Mouse (Mus musculus) thymus, adult 2 months (tissue): ENCODE results near the gene Col25a1. TPM values are rescaled to one million over a fixed set of nuclear protein-coding genes. Genes with fewer than 3 reads are reported as not detected.

Experiments
- DNase-seq: peaks from one replicate; pipeline ENCODE4 v3.0.0; 2021
- H3K27ac ChIP-seq: fragments of 200-500 bp; 2 replicates; pipeline ENCODE4 v1.5.1; 2012; ENCODE audit warnings: low read length, control low read depth; ENCODE audit not compliant: control insufficient read depth, insufficient read depth
- H3K27me3 ChIP-seq: fragments of 200-500 bp; 2 replicates; pipeline ENCODE4 v1.6.1; 2012; ENCODE audit warnings: mild to moderate bottlenecking, low read length, moderate library complexity, mixed read lengths; ENCODE audit not compliant: control insufficient read depth, insufficient read depth
- H3K36me3 ChIP-seq: fragments of 200-500 bp; 2 replicates; pipeline ENCODE4 v1.6.1; 2012; ENCODE audit warnings: mild to moderate bottlenecking, low read length, moderate library complexity; ENCODE audit not compliant: control insufficient read depth, insufficient read depth
- H3K4me1 ChIP-seq: fragments of 200-500 bp; replicated peaks from 2 replicates; pipeline ENCODE4 v1.6.1; 2012; ENCODE audit warnings: low read length; ENCODE audit not compliant: control insufficient read depth, insufficient read depth
- H3K4me3 ChIP-seq: fragments of 200-500 bp; 2 replicates; pipeline ENCODE4 v1.5.1; 2012; ENCODE audit warnings: mild to moderate bottlenecking, low read length, control low read depth, moderate library complexity; ENCODE audit not compliant: control insufficient read depth, insufficient read depth
- CTCF ChIP-seq: fragments of 200-500 bp; IDR thresholded peaks from 2 replicates; pipeline ENCODE4 v1.5.1; 2012; ENCODE audit warnings: mild to moderate bottlenecking, control low read depth, low read length, moderate library complexity, borderline replicate concordance; ENCODE audit not compliant: control insufficient read depth, poor library complexity, insufficient read depth; ENCODE audit errors: extremely low read depth
- POLR2A ChIP-seq: fragments of 200-500 bp; IDR thresholded peaks from 2 replicates; pipeline ENCODE4 v1.6.1; 2012; ENCODE audit warnings: mild to moderate bottlenecking, low read length, control low read depth, moderate library complexity; ENCODE audit not compliant: control insufficient read depth, poor library complexity, insufficient read depth; ENCODE audit errors: extremely low read depth
- WGBS: fragments of 180-500 bp; shearing (Covaris S2); methylation state at CpG from one replicate; pipeline ENCODE4 v1.1.7; 2018; 5-methylcytosine and 5-hydroxymethylcytosine counted together
- polyA plus RNA-seq: library from polyadenylated mRNA; depleted of rRNA; stranded (reverse); fragments of >200 nt; gene quantifications from 2 replicates; pipeline ENCODE4 v1.2.3, GENCODE M21; 2012

Gene Col25a1
- polyA plus RNA-seq, 1 experiment = not detected

DNA sequence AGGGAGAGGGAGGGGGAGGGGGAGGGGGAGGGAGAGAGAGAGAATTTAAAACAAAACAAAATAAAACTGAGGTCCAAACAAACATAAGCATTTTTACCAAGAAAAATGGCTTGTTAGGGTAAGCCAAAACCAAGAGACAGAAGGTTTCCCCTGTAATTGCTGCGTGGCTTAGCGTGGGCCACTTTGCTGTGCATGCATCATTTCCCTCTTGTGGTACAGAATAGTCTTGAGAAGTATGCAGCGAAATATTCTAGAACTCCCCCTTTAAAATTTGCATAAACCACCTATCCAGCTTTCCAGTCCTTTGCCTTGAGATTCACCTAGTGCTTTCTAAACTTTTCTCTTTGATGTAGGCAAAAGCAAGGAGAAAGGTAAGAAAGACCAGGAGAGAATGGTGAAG is 21.8 kb downstream of the Col25a1 start:
- no peaks in the 10 kb centered on the region for H3K36me3 ChIP-seq
- DNase-seq = no peak
- no peak overlapping the region for H3K4me3 ChIP-seq
- H3K27me3 ChIP-seq = no peaks in the 10 kb centered on the region
- H3K27ac ChIP-seq = no peak overlapping the region
- 81% methylated on average over 3 of the region's 3 CpGs for WGBS
- H3K4me1 ChIP-seq = no peaks in the 10 kb centered on the region
- TF ChIP-seq POLR2A (no peak), CTCF (no peak)

DNA sequence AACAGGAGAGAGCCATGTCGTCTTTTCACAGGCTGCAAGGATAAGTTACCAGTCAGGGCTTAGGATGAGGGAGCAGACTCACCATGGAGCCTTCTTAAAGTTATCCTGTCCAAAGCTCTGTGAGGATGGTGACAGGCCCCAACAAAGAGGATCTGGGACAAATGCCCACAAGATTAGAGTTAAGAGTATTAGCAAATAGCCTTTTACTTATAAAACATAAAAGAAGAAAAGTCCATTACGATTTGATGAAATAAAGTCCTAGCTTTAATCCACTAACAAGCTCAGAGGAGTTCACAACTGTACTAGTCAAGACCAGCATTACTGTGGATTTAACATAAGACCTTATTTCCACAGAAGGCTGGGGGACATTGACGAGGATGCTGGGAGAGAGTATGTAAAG is 26.2 kb downstream of the Col25a1 start:
- TF ChIP-seq CTCF (no peak), POLR2A (no peak)
- Histone ChIP-seq H3K27me3 (no peaks in the 10 kb centered on the region), H3K27ac (no peak overlapping the region), H3K4me1 (no peaks in the 10 kb centered on the region), H3K36me3 (no peaks in the 10 kb centered on the region), H3K4me3 (no peak overlapping the region)
- DNase-seq = no peak
- WGBS = 88% methylated on average over 3 of the region's 3 CpGs

DNA sequence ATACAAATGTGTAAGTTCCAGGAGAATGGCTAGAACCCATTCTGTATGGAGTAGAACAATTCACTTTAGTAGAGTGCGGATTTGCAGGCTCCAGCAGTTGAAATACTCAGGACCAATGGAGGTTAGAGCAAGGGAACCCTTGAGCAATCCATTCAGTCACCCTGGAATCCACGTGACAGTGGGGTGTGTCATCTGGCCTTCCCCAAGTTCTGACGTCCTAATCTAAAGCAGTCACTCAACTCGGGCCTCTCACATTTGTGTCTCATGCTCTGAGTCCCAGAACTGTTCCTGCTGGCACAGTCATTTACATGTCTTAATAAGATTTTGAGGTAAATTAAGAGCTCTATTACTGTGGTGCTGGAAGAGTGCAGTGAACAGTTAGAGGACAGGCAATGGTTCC is 28.6 kb downstream of the Col25a1 start:
- WGBS = 85% methylated on average over 4 of the region's 4 CpGs
- H3K36me3 ChIP-seq = no peaks in the 10 kb centered on the region
- no peak overlapping the region for H3K27ac ChIP-seq
- DNase-seq = no peak
- no peaks in the 10 kb centered on the region for H3K27me3 ChIP-seq
- H3K4me1 ChIP-seq = no peaks in the 10 kb centered on the region
- H3K4me3 ChIP-seq = no peak overlapping the region
- TF ChIP-seq CTCF = no peak
- TF ChIP-seq POLR2A = no peak

DNA sequence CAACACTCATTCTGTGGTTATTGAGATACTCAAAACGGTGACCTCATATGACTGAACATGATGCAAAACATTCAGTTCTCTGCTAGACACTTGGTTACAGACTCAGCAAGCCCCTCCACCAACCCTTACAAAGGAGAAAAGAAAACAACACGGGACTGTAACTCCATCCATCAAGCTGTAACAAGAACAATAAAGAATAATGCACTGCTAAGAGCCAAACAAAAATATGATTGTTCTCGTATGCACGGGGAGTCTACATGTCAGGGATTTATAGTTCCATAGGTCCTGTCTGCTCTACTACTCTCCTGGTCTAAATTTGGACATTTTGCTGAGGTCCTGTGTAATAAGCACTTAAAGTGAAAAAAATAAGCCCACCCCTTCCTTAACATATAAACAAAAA is 29.6 kb downstream of the Col25a1 start:
- no peak overlapping the region for H3K4me3 ChIP-seq
- no peak for DNase-seq
- H3K27ac ChIP-seq = no peak overlapping the region
- no peaks in the 10 kb centered on the region for H3K27me3 ChIP-seq
- TF ChIP-seq CTCF (no peak), POLR2A (no peak)
- 55% methylated on average over 4 of the region's 4 CpGs for WGBS
- H3K36me3 ChIP-seq = no peaks in the 10 kb centered on the region
- no peaks in the 10 kb centered on the region for H3K4me1 ChIP-seq

DNA sequence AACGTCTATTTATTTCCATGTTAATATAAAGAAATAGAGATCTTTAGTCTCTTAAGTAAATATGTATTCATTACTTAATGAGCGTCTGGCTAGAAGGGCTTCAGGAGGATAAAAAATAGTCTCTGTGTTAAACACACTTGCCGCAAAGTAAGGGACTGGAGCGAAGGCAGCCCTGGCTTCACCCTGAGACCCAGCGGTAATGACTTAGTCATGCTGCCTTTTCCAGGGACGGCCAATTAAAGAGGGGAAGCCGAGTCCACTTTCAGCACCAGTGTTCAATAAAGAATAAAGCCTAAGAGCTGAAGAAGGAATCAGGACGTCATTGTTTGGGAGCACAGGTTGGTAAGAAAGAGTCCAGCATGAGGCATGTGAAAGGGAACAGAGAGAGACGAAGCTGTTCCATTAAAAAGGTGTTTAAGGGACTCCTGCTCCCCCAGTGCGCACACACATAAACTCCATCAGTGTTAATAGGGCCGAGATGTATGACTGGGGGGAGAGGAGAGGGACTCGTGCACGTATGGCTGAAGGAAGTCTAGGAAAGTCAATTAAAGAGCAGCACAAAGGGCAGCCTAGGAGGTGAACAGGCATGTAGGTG is 30.1 kb downstream of the Col25a1 start:
- no peak overlapping the region for H3K27ac ChIP-seq
- no peaks in the 10 kb centered on the region for H3K36me3 ChIP-seq
- WGBS = 79% methylated on average over 13 of the region's 13 CpGs
- H3K4me1 ChIP-seq = no peaks in the 10 kb centered on the region
- H3K4me3 ChIP-seq = no peak overlapping the region
- TF ChIP-seq CTCF (no peak), POLR2A (no peak)
- no peaks in the 10 kb centered on the region for H3K27me3 ChIP-seq
- no peak for DNase-seq

- no peak for DNase-seq
- H3K27ac ChIP-seq = no peak overlapping the region
- no peaks in the 10 kb centered on the region for H3K36me3 ChIP-seq
- H3K4me1 ChIP-seq = no peaks in the 10 kb centered on the region
- H3K4me3 ChIP-seq = no peak overlapping the region
- no peak for TF ChIP-seq POLR2A
- no peak for TF ChIP-seq CTCF
- WGBS = 75% methylated on average over 4 of the region's 4 CpGs
- no peaks in the 10 kb centered on the region for H3K27me3 ChIP-seq
Measured at GRCm38 (mm10) chr3:130166875-130167274, 35.6 kb downstream of the Col25a1 start.

GRCm38 (mm10) chr3:130172764-130173163 is 41.5 kb downstream of the Col25a1 start:
- no peak for TF ChIP-seq POLR2A
- Histone ChIP-seq H3K27ac (no peak overlapping the region), H3K4me3 (no peak overlapping the region), H3K27me3 (no peaks in the 10 kb centered on the region), H3K36me3 (no peaks in the 10 kb centered on the region), H3K4me1 (no peaks in the 10 kb centered on the region)
- WGBS = 63% methylated on average over 17 of the region's 17 CpGs
- no peak for DNase-seq
